Mouse (Mus musculus) liver, postnatal 0 days (tissue): ENCODE measurements around the gene Pecam1. TPM values are rescaled to one million over a fixed set of nuclear protein-coding genes. Genes with fewer than 3 reads are reported as not detected.
"Not testable (repeated sequence)": the region's sequence is repeated elsewhere in the genome, so short reads cannot be mapped to it uniquely, and the experiment has no call there.

ENCODE experiments used
- ATAC-seq: fragments of 200-750 bp; cut with Nextera tagmentation; 2 replicates; pipeline ENCODE4 v1.8.0; 2017; ENCODE audit warnings: mild to moderate bottlenecking, moderate library complexity
- DNase-seq: peaks from one replicate; pipeline ENCODE4 v3.0.0-alpha.2; 2016
- H3K27ac ChIP-seq: fragments of 300-500 bp; sonication (generic); 2 replicates; pipeline ENCODE4 v1.5.1; 2014; ENCODE audit warnings: antibody characterized with exemption, moderate library complexity, mild to moderate bottlenecking, low read depth
- H3K27me3 ChIP-seq: fragments of 300-500 bp; sonication (generic); 2 replicates; pipeline ENCODE4 v1.6.1; 2014; ENCODE audit warnings: low read length, control low read depth, mixed read lengths; ENCODE audit not compliant: insufficient read depth
- H3K36me3 ChIP-seq: fragments of 300-500 bp; sonication (generic); replicated peaks from 2 replicates; pipeline ENCODE4 v1.6.1; 2014; ENCODE audit warnings: mild to moderate bottlenecking, control low read depth, low read length, moderate library complexity, mixed read lengths; ENCODE audit not compliant: insufficient read depth
- H3K4me1 ChIP-seq: fragments of 300-500 bp; sonication (generic); 2 replicates; pipeline ENCODE4 v1.6.1; 2014; ENCODE audit warnings: antibody characterized with exemption, mild to moderate bottlenecking, control low read depth; ENCODE audit not compliant: insufficient read depth
- H3K4me2 ChIP-seq: fragments of 300-500 bp; sonication (generic); 2 replicates; pipeline ENCODE4 v1.6.1; 2014; ENCODE audit warnings: low read depth, mild to moderate bottlenecking, low read length, moderate library complexity, mixed read lengths
- H3K4me3 ChIP-seq: fragments of 300-500 bp; sonication (generic); 2 replicates; pipeline ENCODE4 v1.5.1; 2014; ENCODE audit warnings: low read depth, low read length
- H3K9ac ChIP-seq: fragments of 300-500 bp; sonication (generic); replicated peaks from 2 replicates; pipeline ENCODE4 v1.6.1; 2014; ENCODE audit warnings: mild to moderate bottlenecking, moderate library complexity
- H3K9me3 ChIP-seq: fragments of 300-500 bp; sonication (generic); 2 replicates; pipeline ENCODE4 v1.6.1; 2016; ENCODE audit warnings: mild to moderate bottlenecking, control low read depth, low read length, mixed read lengths
- CTCF ChIP-seq: sonication (generic); IDR thresholded peaks from 2 replicates; pipeline ENCODE4 v1.5.1; 2016; ENCODE audit warnings: antibody characterized with exemption, low read depth
- EP300 ChIP-seq: IDR thresholded peaks from 2 replicates; pipeline ENCODE4 v1.6.1; 2016; ENCODE audit warnings: antibody characterized with exemption, low read depth, mild to moderate bottlenecking
- WGBS: fragments of 180-500 bp; shearing (Covaris S2); extraction: QIAGEN DNeasy Blood & Tissue Kit; methylation state at CpG from one replicate; pipeline ENCODE4 v1.1.7; 2014; ENCODE audit not compliant: insufficient replicate concordance; 5-methylcytosine and 5-hydroxymethylcytosine counted together
- polyA plus RNA-seq: library from polyadenylated mRNA; unstranded; fragments of >200 nt; fragmentation: Nextera tagmentation; extraction: Ambion mirVana; gene quantifications from 2 replicates; pipeline ENCODE4 v1.2.1, GENCODE M21; 2015

The Pecam1 gene
- polyA plus RNA-seq, 1 experiment from 2014 or later = 9.2 TPM

- peak overlapping the region; percentile 89; the same call in 1 of the 2 replicates for H3K27ac ChIP-seq
- TF ChIP-seq EP300 (no peak), CTCF (no peak)
Observed at GRCm38 (mm10) chr11:106760511-106760910, 10.1 kb upstream of the Pecam1 start.

GRCm38 (mm10) chr11:106759028-106759427 is 8.6 kb upstream of the Pecam1 start:
- H3K27ac ChIP-seq = peak overlapping the region; percentile 72
- no peaks in the 10 kb centered on the region for H3K9me3 ChIP-seq
- peaks cover 6% of the 10 kb centered on the region; the same call in 1 of the 2 replicates for H3K36me3 ChIP-seq
- 0 out of 2 replicates have a peak, but pooled peaks have one; percentile 38 for TF ChIP-seq EP300
- TF ChIP-seq CTCF = no peak
- DNase-seq = no peak
- no peak for ATAC-seq
- no peaks in the 10 kb centered on the region for H3K27me3 ChIP-seq
- 51% methylated on average over 3 of the region's 3 CpGs for WGBS
- peaks cover 38% of the 10 kb centered on the region for H3K4me1 ChIP-seq
- H3K4me2 ChIP-seq = no peak overlapping the region
- H3K4me3 ChIP-seq = no peak overlapping the region
- no peak overlapping the region for H3K9ac ChIP-seq

More at GRCm38 (mm10) chr11:106760511-106760910, 10.1 kb upstream of the Pecam1 start:
- Histone ChIP-seq H3K4me1 (peaks cover 38% of the 10 kb centered on the region), H3K36me3 (peaks cover 11% of the 10 kb centered on the region; the same call in 1 of the 2 replicates), H3K4me2 (no peak overlapping the region), H3K4me3 (no peak overlapping the region), H3K9ac (no peak overlapping the region), H3K27me3 (no peaks in the 10 kb centered on the region), H3K9me3 (no peaks in the 10 kb centered on the region)
- DNase-seq (no peak), ATAC-seq (no peak)
- whole genome bisulfite sequencing = 80% methylated on average over 5 of the region's 5 CpGs

- 72% methylated on average over 5 of the region's 5 CpGs for WGBS
Observed at GRCm38 (mm10) chr11:106755583-106755982, 5.2 kb upstream of the Pecam1 start.

GRCm38 (mm10) chr11:106753314-106753713 is 2.9 kb upstream of the Pecam1 start:
- no peaks in the 10 kb centered on the region for H3K9me3 ChIP-seq
- H3K4me1 ChIP-seq = peaks cover 23% of the 10 kb centered on the region
- H3K9ac ChIP-seq = no peak overlapping the region
- DNase-seq (no peak), ATAC-seq (no peak)
- peaks cover 6% of the 10 kb centered on the region; the same call in 1 of the 2 replicates for H3K36me3 ChIP-seq
- H3K4me3 ChIP-seq = no peak overlapping the region
- 70% methylated on average over 6 of the region's 6 CpGs for WGBS
- H3K4me2 ChIP-seq = peak overlapping the region; percentile 56; the same call in 1 of the 2 replicates
- no peak overlapping the region for H3K27ac ChIP-seq
- H3K27me3 ChIP-seq = no peaks in the 10 kb centered on the region
- TF ChIP-seq EP300 (no peak), CTCF (no peak)

More at GRCm38 (mm10) chr11:106755583-106755982, 5.2 kb upstream of the Pecam1 start:
- Histone ChIP-seq H3K4me1 (peaks cover 28% of the 10 kb centered on the region), H3K9ac (no peak overlapping the region), H3K36me3 (peaks cover 6% of the 10 kb centered on the region; the same call in 1 of the 2 replicates), H3K9me3 (no peaks in the 10 kb centered on the region), H3K27me3 (no peaks in the 10 kb centered on the region), H3K4me3 (no peak overlapping the region), H3K27ac (no peak overlapping the region), H3K4me2 (no peak overlapping the region)
- ATAC-seq (no peak), DNase-seq (no peak)
- TF ChIP-seq CTCF = no peak
- TF ChIP-seq EP300 = no peak

GRCm38 (mm10) chr11:106752103-106752502 is 1.7 kb upstream of the Pecam1 start:
- Histone ChIP-seq H3K27ac (peak overlapping the region; percentile 82), H3K9ac (peak overlapping the region; percentile 10), H3K27me3 (no peaks in the 10 kb centered on the region), H3K36me3 (peaks cover 6% of the 10 kb centered on the region; the same call in 1 of the 2 replicates), H3K4me1 (peaks cover 20% of the 10 kb centered on the region), H3K9me3 (no peaks in the 10 kb centered on the region), H3K4me3 (peak overlapping the region; percentile 33), H3K4me2 (peak overlapping the region; percentile 56)
- TF ChIP-seq CTCF (no peak), EP300 (no peak; the same call in 1 of the 2 replicates)
- ATAC-seq (peak; percentile 57), DNase-seq (peak; percentile 55)
- 20% methylated on average over 7 of the region's 7 CpGs for WGBS

- Histone ChIP-seq H3K4me3 (peak within 1 kb of the TSS; percentile 33), H3K9me3 (no peaks in the 10 kb centered on the region), H3K4me1 (peaks cover 20% of the 10 kb centered on the region), H3K27ac (peak within 1 kb of the TSS; percentile 82), H3K4me2 (peak within 1 kb of the TSS; percentile 56), H3K36me3 (peaks cover 5% of the 10 kb centered on the region; the same call in 1 of the 2 replicates), H3K27me3 (no peaks in the 10 kb centered on the region), H3K9ac (peak within 1 kb of the TSS; percentile 10)
- peak; percentile 41 for ATAC-seq
- WGBS = 34% methylated on average over 17 of the region's 17 CpGs
- TF ChIP-seq CTCF (no peak), EP300 (0 out of 2 replicates have a peak, but pooled peaks have one; percentile 2)
- no peak for DNase-seq
Observed at GRCm38 (mm10) chr11:106751039-106752018, 901 bp upstream of the Pecam1 start, which contains the start of gene Milr1. Milr1 (plus strand) TSS chr11:106751226.

GRCm38 (mm10) chr11:106749557-106750120 is 789 bp downstream of the Pecam1 start:
- H3K4me1 ChIP-seq = peaks cover 17% of the 10 kb centered on the region
- peak overlapping the region; percentile 30 for H3K4me3 ChIP-seq
- WGBS = 72% methylated on average over 7 of the region's 7 CpGs
- H3K27ac ChIP-seq = peak overlapping the region; percentile 82
- H3K4me2 ChIP-seq = peak overlapping the region; percentile 56
- not testable (repeated sequence) for H3K9me3 ChIP-seq, H3K27me3 ChIP-seq, H3K9ac ChIP-seq, H3K36me3 ChIP-seq, DNase-seq, ATAC-seq
